Mouse (Mus musculus) central nervous system, embryonic 14 days (tissue): Measurements from ENCODE around the gene Gm8453. TPM values are rescaled to one million over a fixed set of nuclear protein-coding genes. Genes with fewer than 3 reads are reported as not detected.

ENCODE experiments used
- polyA plus RNA-seq: library from polyadenylated mRNA; depleted of rRNA; stranded (reverse); fragments of >200 nt; gene quantifications from 2 replicates; pipeline ENCODE4 v1.2.3, GENCODE M21; 2012; rRNA removed

The Gm8453 gene
- not detected in 2 replicates for polyA plus RNA-seq

DNA sequence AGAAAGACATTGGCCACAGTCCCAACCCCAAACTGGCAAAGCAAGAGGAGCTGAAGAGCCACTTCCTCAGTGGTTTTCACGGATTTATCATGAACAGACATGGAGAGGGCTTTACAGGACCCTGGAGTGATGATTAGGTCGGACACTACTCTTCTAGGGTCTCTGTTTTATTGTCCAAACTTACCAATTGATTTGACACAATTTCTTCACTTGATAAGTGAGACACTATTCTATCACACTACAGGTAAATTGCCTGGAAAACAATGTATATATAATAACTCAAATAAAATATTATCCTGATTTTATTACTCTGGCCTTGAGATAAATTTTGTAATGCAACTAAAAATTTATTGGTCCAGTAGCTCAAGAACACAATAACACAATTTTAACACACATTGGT lies at the start of gene Gm8453:
Gene Gm8453, minus strand, starts transcription at position 101 of the 400 bp plus-strand sequence.

DNA sequence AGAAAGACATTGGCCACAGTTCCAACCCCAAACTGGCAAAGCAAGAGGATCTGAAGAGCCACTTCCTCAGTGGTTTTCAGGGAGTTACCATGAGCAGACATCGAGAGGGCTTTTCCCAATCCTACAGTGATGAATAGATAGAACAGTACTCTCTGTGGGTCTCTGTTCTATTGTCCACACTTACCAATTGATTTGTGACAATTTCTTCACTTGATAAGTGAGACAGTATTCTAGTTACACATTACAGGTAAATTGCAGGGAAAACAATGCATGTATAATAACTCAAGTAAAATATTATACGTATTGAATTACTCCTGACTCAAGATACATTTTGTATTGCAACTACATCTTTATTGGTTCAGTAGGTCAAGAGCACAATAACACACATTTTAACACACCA lies 28.1 kb downstream of the Gm8453 start, which contains the start of gene Gm8653:
Gene Gm8653, minus strand, starts transcription at position 101 of the 400 bp plus-strand sequence.

DNA sequence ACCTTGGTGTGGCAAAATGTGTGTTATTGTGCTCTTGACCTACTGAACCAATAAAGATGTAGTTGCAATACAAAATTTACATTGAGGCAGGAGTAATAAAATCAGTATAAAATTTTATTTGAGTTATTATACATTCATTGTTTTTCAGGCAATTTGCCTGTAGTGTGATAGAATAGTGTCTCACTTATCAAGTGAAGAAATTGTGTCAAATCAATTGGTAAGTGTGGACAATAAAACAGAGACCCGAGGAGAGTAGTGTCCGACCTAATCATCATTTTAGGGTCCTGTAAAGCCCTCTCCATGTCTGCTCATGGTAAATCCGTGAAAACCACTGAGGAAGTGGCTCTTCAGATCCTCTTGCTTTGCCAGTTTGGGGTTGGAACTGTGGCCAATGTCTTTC lies 40.2 kb downstream of the Gm8453 start, which contains the start of gene Vmn1r143:
Gene Vmn1r143, plus strand, starts transcription at position 301 of the 400 bp plus-strand sequence.

Other genes with a start within 250 kb of the Gm8453 start
- not detected in 2 replicates for gene Vmn1r137, start 234.9 kb downstream of the Gm8453 start, polyA plus RNA-seq
- not detected in 2 replicates for gene Vmn1r138, start 200.6 kb downstream of the Gm8453 start, polyA plus RNA-seq
- gene Gm6176, start 173.2 kb downstream of the Gm8453 start, polyA plus RNA-seq: not detected in 2 replicates
- not detected in 2 replicates for gene Vmn1r139, start 160.4 kb downstream of the Gm8453 start, polyA plus RNA-seq
- not detected in 2 replicates for gene Gm16451, start 111.2 kb downstream of the Gm8453 start, polyA plus RNA-seq
- gene Gm10666, start 94.7 kb downstream of the Gm8453 start, polyA plus RNA-seq: not detected in 2 replicates
- gene Vmn1r142, start 65.4 kb downstream of the Gm8453 start, polyA plus RNA-seq: not detected in 2 replicates
- gene Vmn1r143, start 40.1 kb downstream of the Gm8453 start, polyA plus RNA-seq: not detected in 2 replicates
- gene Gm8653, start 28.2 kb downstream of the Gm8453 start, polyA plus RNA-seq: not detected in 2 replicates
- gene Gm4187, start 100.2 kb upstream of the Gm8453 start, polyA plus RNA-seq: not detected in 2 replicates
- gene Gm8660, start 141.6 kb upstream of the Gm8453 start, polyA plus RNA-seq: not detected in 2 replicates
- not detected in 2 replicates for gene Vmn1r148, start 184.1 kb upstream of the Gm8453 start, polyA plus RNA-seq
- gene Vmn1r149, start 208.7 kb upstream of the Gm8453 start, polyA plus RNA-seq: not detected in 2 replicates
- not detected in 2 replicates for gene Gm10665, start 234.6 kb upstream of the Gm8453 start, polyA plus RNA-seq